Mouse (Mus musculus) embryonic facial prominence, embryonic 13.5 days (tissue): ENCODE measurements around the gene Tank. TPM values are rescaled to one million over a fixed set of nuclear protein-coding genes. Genes with fewer than 3 reads are reported as not detected.

Experiments
- ATAC-seq: fragments of 200-750 bp; cut with Nextera tagmentation; 2 replicates; pipeline ENCODE4 v1.8.0; 2017; ENCODE audit warnings: low read depth; ENCODE audit not compliant: insufficient number of reproducible peaks, insufficient read depth, low FRiP score, low TSS enrichment
- H3K27ac ChIP-seq: fragments of 300-500 bp; sonication (generic); 2 replicates; pipeline ENCODE4 v1.5.1; 2015; ENCODE audit warnings: moderate library complexity, mild to moderate bottlenecking, inconsistent platforms
- H3K27me3 ChIP-seq: fragments of 300-500 bp; sonication (generic); 2 replicates; pipeline ENCODE4 v1.6.1; 2015; ENCODE audit warnings: mild to moderate bottlenecking, inconsistent platforms
- H3K36me3 ChIP-seq: fragments of 300-500 bp; sonication (generic); 2 replicates; pipeline ENCODE4 v1.6.1; 2015; ENCODE audit warnings: mild to moderate bottlenecking, inconsistent platforms
- H3K4me1 ChIP-seq: fragments of 300-500 bp; sonication (generic); 2 replicates; pipeline ENCODE4 v1.6.1; 2015; ENCODE audit warnings: inconsistent platforms
- H3K4me2 ChIP-seq: fragments of 300-500 bp; sonication (generic); 2 replicates; pipeline ENCODE4 v1.6.1; 2015; ENCODE audit warnings: moderate library complexity, mild to moderate bottlenecking, inconsistent platforms
- H3K4me3 ChIP-seq: fragments of 300-500 bp; sonication (generic); 2 replicates; pipeline ENCODE4 v1.5.1; 2015; ENCODE audit warnings: mild to moderate bottlenecking, inconsistent platforms
- H3K9ac ChIP-seq: fragments of 300-500 bp; sonication (generic); 2 replicates; pipeline ENCODE4 v1.6.1; 2015; ENCODE audit warnings: mild to moderate bottlenecking, inconsistent platforms
- H3K9me3 ChIP-seq: fragments of 300-500 bp; sonication (generic); 2 replicates; pipeline ENCODE4 v1.6.1; 2016; ENCODE audit warnings: inconsistent platforms
- WGBS: fragments of 180-500 bp; shearing (Covaris S2); methylation state at CpG from one replicate; pipeline ENCODE4 v1.1.7; 2015; ENCODE audit warnings: mixed read lengths; 5-methylcytosine and 5-hydroxymethylcytosine counted together
- polyA plus RNA-seq: library from polyadenylated mRNA; unstranded; fragments of >200 nt; fragmentation: Nextera tagmentation; extraction: Ambion mirVana; gene quantifications from 2 replicates; pipeline ENCODE4 v1.2.1, GENCODE M21; 2015

Tank gene
- polyA plus RNA-seq, 1 experiment from 2014 or later, result 34.7 TPM

DNA sequence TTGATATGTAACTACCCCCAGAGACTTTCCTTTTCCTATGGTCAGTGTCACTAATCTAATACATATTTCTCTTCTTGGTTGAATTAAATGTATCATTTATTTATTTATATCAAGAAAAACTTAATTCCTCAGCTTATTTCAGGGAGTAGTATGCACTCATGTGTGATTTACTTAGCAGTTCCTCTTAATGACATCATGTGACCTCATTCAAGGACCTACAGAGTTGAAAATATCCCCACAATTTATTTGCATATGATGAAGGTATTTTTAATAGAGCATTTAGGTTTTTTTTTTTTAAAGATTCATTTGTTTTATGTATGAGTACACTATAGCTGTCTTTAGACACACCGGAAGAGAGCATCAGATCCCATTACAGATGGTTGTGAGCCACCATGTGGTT lies 28.6 kb downstream of the Tank start:
- H3K9me3 ChIP-seq, result no peaks in the 10 kb centered on the region
- H3K9ac ChIP-seq, result no peak overlapping the region
- H3K27ac ChIP-seq, result no peak overlapping the region
- H3K27me3 ChIP-seq, result no peaks in the 10 kb centered on the region
- 88% methylated on average over 1 of the region's 1 CpGs for WGBS
- 0 out of 2 replicates have a peak, but pooled peaks cover 2% of the 10 kb centered on the region for H3K36me3 ChIP-seq
- H3K4me2 ChIP-seq, result no peak overlapping the region
- H3K4me3 ChIP-seq, result no peak overlapping the region
- H3K4me1 ChIP-seq, result no peaks in the 10 kb centered on the region
- ATAC-seq, result no peak

DNA sequence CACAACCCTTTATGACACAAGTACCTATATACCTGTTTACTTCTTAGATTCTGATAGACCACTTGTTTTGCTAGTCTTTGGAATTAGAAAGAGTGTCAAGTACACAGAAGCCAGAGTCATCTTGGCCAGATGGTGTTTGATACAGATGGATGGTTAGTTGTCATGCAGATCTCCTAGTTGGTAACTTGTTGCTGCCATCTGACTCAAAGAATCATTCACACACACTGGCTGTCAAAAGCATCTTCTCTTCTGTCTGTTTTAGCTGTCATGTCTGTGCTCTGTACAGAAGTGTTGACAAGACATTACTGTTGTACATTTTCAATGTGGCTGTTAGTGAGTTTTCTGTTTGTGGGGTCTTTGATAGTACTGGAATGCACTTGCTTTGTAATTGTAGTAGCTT lies 45.6 kb downstream of the Tank start:
- Histone ChIP-seq H3K27ac (no peak overlapping the region), H3K9me3 (no peaks in the 10 kb centered on the region), H3K27me3 (no peaks in the 10 kb centered on the region), H3K4me3 (no peak overlapping the region), H3K4me2 (no peak overlapping the region), H3K4me1 (no peaks in the 10 kb centered on the region), H3K9ac (no peak overlapping the region), H3K36me3 (peaks cover 43% of the 10 kb centered on the region)
- ATAC-seq, result no peak

DNA sequence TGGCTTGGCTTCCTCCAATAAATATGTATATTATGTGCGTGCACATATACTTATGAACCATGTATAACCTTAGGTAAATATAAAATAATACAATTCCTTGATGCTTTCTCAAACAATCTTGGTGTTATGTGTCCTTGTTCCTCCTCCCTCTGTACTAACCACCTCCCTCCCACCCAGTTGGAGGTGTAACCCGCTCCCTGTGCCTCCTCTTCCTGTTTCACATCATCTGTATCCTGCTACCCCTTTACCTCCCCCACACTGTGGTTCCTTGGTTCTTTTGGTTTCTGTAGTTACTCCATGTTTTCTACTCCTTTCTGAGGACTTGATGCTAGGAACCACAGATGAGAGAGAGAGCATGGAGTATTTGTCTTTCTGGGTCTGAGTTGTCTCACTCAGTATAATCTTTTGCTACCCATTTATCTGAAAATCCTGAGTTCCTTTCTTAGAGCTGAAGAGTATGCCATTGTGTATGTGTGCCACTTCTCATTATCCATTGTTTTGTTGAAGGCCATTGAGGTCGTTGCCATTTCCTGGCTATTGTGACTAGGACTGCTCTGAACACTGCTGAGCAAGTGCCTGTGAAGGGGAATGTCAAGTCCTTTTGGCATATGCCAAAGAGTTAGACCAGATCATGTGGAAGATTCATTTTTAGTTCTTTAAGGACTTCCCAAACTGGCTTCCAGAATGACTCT lies 52.6 kb downstream of the Tank start:
- H3K9me3 ChIP-seq, result no peaks in the 10 kb centered on the region
- H3K4me3 ChIP-seq, result no peak overlapping the region
- H3K36me3 ChIP-seq, result peaks cover 19% of the 10 kb centered on the region
- WGBS, result 85% methylated on average over 3 of the region's 3 CpGs
- ATAC-seq, result no peak
- H3K4me1 ChIP-seq, result no peaks in the 10 kb centered on the region
- H3K27ac ChIP-seq, result no peak overlapping the region
- H3K4me2 ChIP-seq, result no peak overlapping the region
- H3K27me3 ChIP-seq, result no peaks in the 10 kb centered on the region
- no peak overlapping the region for H3K9ac ChIP-seq

DNA sequence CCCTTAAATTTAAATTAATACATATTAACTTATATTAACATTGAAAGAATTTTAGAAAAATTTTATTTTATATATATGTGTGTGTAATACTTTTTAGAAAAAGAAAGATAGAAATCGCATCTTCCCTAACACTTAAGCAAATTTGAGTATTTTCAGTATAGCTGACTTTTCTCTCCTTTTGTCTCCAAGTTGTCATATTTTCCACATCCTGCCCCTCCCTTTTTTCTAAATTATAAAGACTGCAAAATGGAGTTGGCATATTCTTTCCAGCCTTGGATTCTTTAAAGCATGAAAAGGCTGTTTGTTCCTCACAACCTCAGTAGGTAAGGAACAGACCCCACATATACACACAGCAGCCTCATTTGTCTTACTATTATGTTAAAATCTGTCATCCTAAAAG lies 56.7 kb downstream of the Tank start:
- no peak overlapping the region for H3K9ac ChIP-seq
- 96% methylated on average over 1 of the region's 1 CpGs for WGBS
- H3K4me3 ChIP-seq, result no peak overlapping the region
- H3K9me3 ChIP-seq, result no peaks in the 10 kb centered on the region
- H3K4me2 ChIP-seq, result no peak overlapping the region
- no peaks in the 10 kb centered on the region for H3K27me3 ChIP-seq
- no peak overlapping the region for H3K27ac ChIP-seq
- H3K4me1 ChIP-seq, result no peaks in the 10 kb centered on the region
- ATAC-seq, result no peak
- peaks cover 4% of the 10 kb centered on the region; the same call in 1 of the 2 replicates for H3K36me3 ChIP-seq

DNA sequence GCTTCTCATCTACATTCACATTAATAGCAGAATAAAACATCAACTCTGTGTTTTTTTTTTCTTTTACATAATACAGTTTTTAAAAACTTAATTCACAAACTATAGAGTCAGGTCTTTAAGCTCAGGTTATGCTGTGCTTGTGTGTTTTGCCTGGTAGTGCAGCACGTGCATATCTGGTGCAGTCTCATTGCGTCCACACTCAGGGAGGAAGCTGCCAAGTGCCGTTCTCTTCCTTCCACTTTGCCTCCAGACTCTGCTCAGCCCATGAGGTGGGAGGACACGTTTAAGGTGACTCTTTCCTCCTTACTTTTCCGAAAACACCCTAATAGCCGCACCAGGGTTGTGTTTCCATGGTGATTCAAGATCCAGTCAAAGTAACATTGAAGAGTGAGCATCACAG lies 59.8 kb downstream of the Tank start:
- no peak overlapping the region for H3K27ac ChIP-seq
- H3K27me3 ChIP-seq, result no peaks in the 10 kb centered on the region
- H3K4me2 ChIP-seq, result no peak overlapping the region
- peaks cover under 1% of the 10 kb centered on the region; the same call in 1 of the 2 replicates for H3K36me3 ChIP-seq
- 78% methylated on average over 6 of the region's 6 CpGs for WGBS
- H3K4me3 ChIP-seq, result no peak overlapping the region
- no peak overlapping the region for H3K9ac ChIP-seq
- ATAC-seq, result no peak
- no peaks in the 10 kb centered on the region for H3K9me3 ChIP-seq
- no peaks in the 10 kb centered on the region for H3K4me1 ChIP-seq

DNA sequence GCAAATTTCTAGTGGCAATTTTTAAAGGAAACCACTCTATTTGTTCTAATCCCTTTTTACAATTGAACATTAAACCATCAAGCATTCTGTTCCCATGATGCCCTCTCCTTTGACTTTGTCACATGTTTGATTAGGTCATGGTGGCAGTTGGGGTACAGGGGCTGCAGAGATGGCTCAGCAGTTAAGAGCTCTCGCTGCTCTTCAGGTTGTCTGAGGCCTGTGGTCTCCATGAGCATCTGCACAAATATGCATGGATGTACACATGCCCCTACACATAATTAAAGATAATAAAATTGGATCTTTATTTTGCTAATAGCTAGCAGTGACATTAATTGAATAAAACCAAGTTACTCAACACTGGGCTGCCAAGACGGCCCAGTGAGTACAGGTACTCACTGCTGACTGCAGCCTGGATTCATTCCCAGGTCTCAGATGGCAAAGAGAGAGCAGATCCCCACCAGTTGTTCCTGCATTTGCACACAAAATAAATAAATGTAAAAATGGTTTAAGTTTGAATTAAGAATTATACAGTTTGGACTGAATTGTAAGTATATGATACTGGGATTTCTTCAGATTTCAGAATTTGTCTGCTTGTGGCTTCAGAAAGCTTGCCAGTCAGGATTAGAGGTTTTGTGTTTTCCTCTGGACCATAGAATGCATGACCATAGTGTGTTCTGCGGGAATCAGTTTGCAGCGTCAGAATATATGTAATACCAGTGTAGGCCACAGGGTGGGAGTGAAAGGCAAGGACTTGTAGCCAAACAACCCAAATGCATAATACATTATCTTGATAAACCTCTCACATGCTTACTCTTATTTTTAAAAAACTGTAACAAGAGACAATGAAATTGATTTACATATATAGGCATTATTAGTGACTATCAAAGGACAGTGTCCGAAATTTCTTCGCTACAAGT lies 64.3 kb downstream of the Tank start:
- no peak overlapping the region for H3K9ac ChIP-seq
- no peak for ATAC-seq
- H3K4me3 ChIP-seq, result no peak overlapping the region
- no peaks in the 10 kb centered on the region for H3K9me3 ChIP-seq
- H3K27me3 ChIP-seq, result no peaks in the 10 kb centered on the region
- no peak overlapping the region for H3K27ac ChIP-seq
- no peaks in the 10 kb centered on the region for H3K4me1 ChIP-seq
- 50% methylated on average over 6 of the region's 6 CpGs for WGBS
- H3K36me3 ChIP-seq, result no peaks in the 10 kb centered on the region
- no peak overlapping the region for H3K4me2 ChIP-seq

DNA sequence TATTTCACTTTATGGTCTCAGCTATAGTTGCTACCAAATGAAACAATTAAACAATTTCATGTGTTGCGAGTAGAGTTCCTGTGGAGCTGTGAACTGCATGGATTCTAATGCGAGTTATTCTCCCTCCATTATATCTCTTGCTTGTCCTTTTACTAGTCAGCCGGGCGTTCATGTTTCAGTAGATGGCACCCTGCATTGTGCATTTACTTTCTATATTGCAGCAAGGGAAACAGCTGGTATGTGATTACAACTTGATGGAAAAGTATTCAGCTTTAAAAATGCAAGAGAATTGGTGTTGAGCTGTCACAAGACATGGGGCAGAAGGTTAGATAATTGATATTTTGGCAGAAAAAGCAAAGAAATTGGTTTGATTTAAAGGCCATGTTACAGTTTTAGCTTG lies 72.8 kb downstream of the Tank start:
- H3K4me3 ChIP-seq, result no peak overlapping the region
- H3K27me3 ChIP-seq, result peaks cover 5% of the 10 kb centered on the region
- no peaks in the 10 kb centered on the region for H3K9me3 ChIP-seq

DNA sequence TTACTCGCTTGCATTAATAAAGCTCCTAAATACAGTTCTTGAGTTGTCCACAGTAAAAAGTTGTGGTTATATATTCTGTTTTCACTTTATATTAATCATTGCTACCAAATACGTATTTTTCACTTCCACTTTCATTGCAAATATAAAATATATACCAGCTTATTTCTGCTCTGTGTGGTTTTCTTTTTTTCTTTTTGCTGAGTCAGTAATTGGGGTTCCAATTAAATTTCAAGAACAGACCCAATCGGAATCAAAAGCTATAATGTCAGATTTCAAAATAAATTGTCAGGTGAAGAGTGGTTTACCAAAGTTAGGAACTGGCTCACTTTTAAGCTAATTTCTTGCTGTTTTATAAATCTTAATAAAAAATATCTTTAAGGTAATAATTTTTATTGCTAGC lies 73.3 kb downstream of the Tank start:
- Histone ChIP-seq H3K4me3 (no peak overlapping the region), H3K27ac (no peak overlapping the region), H3K27me3 (peaks cover 8% of the 10 kb centered on the region), H3K4me2 (no peak overlapping the region), H3K9ac (no peak overlapping the region), H3K36me3 (peaks cover 10% of the 10 kb centered on the region), H3K9me3 (no peaks in the 10 kb centered on the region), H3K4me1 (peaks cover 5% of the 10 kb centered on the region)
- no peak for ATAC-seq
- WGBS, result 80% methylated on average over 3 of the region's 3 CpGs

More for the DNA sequence above, 72.8 kb downstream of the Tank start:
- Histone ChIP-seq H3K4me2 (no peak overlapping the region), H3K36me3 (peaks cover 10% of the 10 kb centered on the region), H3K27ac (no peak overlapping the region), H3K9ac (no peak overlapping the region), H3K4me1 (peaks cover 5% of the 10 kb centered on the region)
- no peak for ATAC-seq
- WGBS, result 87% methylated on average over 4 of the region's 4 CpGs

DNA sequence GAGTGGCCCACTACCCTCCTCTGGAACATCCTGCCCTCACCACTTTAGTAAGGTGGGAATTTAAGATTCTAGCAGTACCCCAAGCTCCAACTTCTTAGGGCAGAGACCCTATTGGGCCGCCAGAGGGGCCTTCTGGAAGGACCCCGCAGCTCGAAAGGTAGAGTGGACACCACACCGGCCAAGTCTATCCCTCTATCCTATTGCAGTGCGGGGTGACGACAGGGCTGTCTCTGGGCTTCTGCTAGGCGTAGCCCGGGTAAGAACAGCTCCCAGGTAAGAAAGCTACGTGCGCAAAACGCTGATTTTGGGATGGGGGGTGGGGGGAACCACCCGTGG lies 76.6 kb downstream of the Tank start:
- Histone ChIP-seq H3K9me3 (no peaks in the 10 kb centered on the region), H3K27me3 (peaks cover 14% of the 10 kb centered on the region), H3K36me3 (peaks cover 2% of the 10 kb centered on the region; the same call in 1 of the 2 replicates), H3K4me1 (peaks cover 9% of the 10 kb centered on the region), H3K9ac (peak overlapping the region; percentile 73), H3K4me3 (peak overlapping the region; percentile 57), H3K4me2 (peak overlapping the region; percentile 98), H3K27ac (no peak overlapping the region)
- no peak for ATAC-seq
- 8% methylated on average over 12 of the region's 12 CpGs for WGBS

DNA sequence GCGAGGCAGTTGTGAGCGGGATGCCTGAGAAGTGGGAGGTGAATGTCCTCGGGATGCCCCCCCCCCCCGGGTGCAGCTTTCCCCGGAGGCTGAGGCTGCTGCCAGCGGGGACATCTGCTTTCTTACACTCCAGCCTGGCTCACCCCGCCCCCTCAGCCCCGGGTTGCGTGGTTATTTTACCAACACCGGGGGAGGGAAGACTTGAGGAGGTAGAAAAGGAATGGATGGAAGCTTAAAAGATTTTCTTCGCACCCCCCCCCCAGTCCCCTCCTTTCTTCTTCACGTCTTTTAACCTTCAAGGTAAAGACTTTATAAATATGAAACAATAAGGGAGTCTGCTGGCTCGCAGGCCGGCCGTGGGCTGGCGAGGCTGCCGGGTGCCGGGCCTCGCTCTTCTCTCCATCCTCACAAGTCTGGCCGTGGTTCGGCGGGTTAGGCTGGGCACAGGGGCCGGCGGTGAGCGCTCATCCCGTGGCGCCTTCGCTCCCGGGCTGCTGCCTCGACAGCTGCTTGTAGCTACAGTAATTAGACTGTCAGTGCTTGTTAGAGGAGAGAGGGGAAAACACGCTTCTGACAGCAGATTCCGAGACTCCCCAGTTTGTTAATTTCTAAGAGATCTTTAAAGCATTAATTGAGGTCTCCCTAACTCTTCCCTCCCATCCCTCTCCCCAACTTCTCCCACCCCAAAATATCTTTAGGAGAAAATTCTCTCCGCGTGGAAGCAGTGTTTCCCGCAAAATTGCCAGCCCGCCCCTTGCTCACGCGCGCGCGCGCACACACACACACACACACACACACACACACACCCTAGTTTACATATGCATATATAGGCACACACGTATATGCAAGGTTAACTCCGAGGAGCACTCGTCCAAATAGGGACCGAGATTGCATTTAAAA lies 77.2 kb downstream of the Tank start:
- H3K27ac ChIP-seq, result no peak overlapping the region
- no peaks in the 10 kb centered on the region for H3K9me3 ChIP-seq
- H3K27me3 ChIP-seq, result peaks cover 14% of the 10 kb centered on the region
- H3K4me2 ChIP-seq, result peak overlapping the region; percentile 98
- peak overlapping the region; percentile 73 for H3K9ac ChIP-seq
- no peaks in the 10 kb centered on the region for H3K36me3 ChIP-seq
- H3K4me3 ChIP-seq, result peak overlapping the region; percentile 57
- H3K4me1 ChIP-seq, result peaks cover 9% of the 10 kb centered on the region
- under 1% methylated on average over 46 of the region's 46 CpGs for WGBS
- peak; percentile 72; the same call in 1 of the 2 replicates for ATAC-seq
